Mouse (Mus musculus) left cerebral cortex, postnatal 14 days (tissue): ENCODE results near the gene Cnot10. TPM values are rescaled to one million over a fixed set of nuclear protein-coding genes. Genes with fewer than 3 reads are reported as not detected.
"Not testable (repeated sequence)": the region's sequence is repeated elsewhere in the genome, so short reads cannot be mapped to it uniquely, and the experiment has no call there.

ENCODE experiments used
- DNase-seq, 2 experiments: peaks; one replicate each; pipeline ENCODE4 v3.0.0; 2021 to 2022; ENCODE audit warnings: low spot score in 2 of 2, mixed read lengths in 1 of 2
- intact Hi-C: fragments of 180-260 bp; cut with DNase I; formaldehyde crosslinking; loops from one replicate; pipeline ENCODE4 v1.15.1; 2025
- total RNA-seq, 2 experiments: library from RNA; stranded (reverse); gene quantifications; 2 replicates each; pipeline ENCODE4 v1.2.3; 2021

Gene Cnot10
- total RNA-seq, 2 experiments from 2014 or later = 49.7 to 50.5 TPM

DNA sequence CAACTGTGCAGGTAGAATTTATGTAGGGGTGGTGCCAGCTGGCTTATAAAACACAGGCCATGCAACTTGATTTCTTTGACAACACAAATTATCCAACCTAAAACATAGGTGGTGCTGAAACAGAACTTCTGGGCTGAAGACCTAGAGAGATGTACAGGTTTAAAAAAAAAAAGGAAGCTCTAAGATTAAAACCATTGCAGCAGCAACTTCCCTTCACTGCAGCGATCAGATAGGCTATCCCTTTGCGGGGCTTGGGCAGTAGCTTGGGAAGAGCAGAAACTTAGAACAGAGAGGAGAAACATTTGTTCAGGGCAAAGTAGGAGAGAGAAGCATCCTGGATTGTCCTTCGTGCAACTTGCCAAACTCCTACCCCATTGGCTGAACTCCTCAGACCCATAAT lies 16.7 kb upstream of the Cnot10 start:
- DNase-seq = no peak
- intact Hi-C loops = no loop called here

DNA sequence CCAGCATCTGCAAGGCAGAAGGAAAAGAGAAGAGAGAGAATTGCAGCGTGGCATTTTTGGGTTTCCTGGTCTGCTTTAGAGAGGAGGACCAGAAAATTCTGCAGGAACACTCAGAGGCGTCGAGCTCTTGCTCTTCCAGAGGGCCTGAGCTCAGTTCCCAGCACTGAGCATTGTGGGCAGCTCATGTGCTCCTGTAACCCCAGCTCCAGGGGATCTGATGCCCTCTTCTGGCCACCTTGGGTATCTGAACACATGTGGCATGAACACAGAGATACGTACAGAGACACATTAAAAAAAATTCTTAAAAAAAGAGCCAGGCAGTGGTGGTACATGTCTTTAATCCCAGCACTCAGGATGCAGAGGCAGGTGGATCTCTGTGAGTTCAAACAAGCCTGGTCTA lies 15.4 kb upstream of the Cnot10 start:
- no peak for DNase-seq
- intact Hi-C loops = no loop called here

DNA sequence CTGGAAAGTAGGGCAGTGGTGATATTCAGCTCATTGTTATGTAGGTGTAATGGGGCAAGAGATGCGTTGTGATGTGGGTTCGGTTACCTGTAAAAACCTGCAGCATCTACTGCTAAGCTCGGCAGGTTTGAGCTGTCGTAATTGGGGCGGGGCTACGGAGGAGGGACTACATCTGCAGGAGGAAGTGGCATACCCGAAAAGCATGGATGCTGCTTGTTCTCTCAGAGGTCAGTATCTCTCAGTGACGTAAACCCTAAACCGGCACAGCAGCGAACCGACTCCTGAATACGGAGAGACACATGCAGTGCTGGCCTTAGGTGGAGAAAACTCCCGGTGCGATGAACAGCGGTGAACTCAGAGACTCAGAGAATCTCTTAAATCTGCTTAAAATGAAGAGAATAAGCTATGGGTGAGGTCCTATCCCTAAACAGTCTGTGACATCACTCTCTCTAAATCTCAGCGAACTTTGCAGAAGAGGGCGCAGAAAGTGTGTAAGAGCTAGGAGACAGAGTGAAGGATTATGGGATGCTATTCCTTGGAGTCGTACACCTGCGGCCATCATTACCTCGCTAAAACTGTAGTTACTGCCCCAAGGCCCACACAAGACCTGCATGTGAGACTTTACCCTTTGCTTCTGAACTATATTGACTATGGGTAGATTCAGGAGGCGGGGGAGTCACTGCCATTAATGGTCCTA lies 11.1 kb upstream of the Cnot10 start:
- no peak for DNase-seq
- intact Hi-C loops = no loop called here

DNA sequence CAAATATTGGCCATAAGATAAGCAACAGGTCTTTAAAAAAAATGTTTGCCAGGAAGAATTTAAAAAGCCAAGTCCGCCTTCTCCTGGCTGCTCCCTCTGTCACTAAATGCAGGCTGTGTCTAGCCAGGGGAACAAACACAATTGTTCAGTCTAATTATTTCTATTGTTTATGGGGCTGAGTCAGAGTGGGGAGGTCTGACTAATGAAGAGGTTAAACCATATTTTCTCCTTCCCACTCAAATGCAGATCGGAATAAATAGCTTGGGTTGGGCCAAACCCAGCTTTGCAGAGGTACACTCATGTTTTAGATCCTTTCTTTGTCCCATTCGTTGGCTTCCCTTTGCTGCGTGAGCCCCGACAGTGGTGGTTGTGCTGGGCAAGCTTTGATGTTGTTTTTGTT lies 9.4 kb upstream of the Cnot10 start:
- intact Hi-C loops = loop anchor here (2.0 to 5.0 kb wide), 2 partner anchors 39 to 78 kb away; partner anchors contain the start of gene Dync1li1
- DNase-seq = no peak

DNA sequence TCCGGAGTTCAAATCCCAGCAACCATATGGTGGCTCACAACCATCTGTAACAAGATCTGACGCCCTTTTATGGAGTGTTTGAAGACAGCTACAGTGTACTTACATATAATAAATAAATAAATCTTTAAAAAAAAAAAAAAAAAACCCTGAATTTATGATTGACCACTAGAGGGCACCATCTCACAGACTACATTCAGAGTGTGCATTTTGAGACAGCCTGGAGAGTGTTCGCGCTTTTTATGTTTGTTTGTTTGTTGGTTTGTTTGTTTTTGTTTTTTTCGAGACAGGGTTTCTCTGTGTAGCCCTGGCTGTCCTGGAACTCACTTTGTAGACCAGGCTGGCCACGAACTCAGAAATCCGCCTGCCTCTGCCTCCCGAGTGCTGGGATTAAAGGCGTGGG lies 8.5 kb upstream of the Cnot10 start:
- DNase-seq = not testable (repeated sequence)
- intact Hi-C loops = loop anchor here (2.0 to 5.0 kb wide), 2 partner anchors 40 to 79 kb away; partner anchors contain the start of gene Dync1li1

DNA sequence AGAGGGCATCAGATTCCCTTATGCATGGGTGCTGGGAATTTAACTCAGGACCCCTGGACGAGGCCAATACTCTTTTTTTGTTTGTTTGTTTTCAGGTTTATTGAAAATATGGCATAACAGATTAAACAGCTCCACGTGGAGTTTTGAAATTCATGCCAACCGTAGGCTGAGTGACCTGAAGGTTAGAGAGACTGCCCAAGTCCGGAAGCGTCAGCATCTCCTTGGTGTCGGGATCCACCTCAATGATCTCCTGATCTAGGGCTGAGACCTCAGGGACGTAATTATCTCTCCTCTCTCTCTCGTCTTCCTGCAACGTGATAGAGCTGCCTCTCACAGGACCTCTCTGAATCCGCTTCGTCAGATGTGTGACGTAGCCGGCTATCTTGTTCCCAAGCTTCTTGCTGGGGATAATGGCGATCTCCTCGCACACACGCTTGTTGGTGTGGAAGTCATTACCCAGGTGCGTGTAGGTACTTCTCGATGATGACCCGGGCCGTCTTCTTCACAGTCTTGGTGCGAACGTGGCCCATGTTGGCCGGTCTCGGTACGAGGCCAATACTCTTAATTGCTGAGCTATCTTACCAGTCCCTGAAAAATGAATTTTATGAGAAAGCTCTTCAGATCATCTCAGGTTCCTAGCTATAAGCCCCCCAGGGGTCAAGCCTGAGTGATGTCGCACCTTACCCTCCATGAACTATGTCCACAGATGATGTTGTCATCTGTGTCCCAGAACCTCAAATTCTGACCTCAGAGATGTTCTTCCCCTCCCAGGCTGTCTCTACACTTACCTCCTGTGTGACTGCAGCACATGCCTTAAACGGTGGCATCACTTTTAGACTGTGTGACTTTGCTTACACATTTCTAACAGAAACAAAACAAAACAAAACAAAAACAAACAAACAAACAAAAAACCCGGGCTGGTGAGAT lies 7.8 kb upstream of the Cnot10 start:
- DNase-seq = no peak
- intact Hi-C loops = loop anchor here (2.0 to 5.0 kb wide), 2 partner anchors 41 to 80 kb away; partner anchors contain the start of gene Dync1li1

DNA sequence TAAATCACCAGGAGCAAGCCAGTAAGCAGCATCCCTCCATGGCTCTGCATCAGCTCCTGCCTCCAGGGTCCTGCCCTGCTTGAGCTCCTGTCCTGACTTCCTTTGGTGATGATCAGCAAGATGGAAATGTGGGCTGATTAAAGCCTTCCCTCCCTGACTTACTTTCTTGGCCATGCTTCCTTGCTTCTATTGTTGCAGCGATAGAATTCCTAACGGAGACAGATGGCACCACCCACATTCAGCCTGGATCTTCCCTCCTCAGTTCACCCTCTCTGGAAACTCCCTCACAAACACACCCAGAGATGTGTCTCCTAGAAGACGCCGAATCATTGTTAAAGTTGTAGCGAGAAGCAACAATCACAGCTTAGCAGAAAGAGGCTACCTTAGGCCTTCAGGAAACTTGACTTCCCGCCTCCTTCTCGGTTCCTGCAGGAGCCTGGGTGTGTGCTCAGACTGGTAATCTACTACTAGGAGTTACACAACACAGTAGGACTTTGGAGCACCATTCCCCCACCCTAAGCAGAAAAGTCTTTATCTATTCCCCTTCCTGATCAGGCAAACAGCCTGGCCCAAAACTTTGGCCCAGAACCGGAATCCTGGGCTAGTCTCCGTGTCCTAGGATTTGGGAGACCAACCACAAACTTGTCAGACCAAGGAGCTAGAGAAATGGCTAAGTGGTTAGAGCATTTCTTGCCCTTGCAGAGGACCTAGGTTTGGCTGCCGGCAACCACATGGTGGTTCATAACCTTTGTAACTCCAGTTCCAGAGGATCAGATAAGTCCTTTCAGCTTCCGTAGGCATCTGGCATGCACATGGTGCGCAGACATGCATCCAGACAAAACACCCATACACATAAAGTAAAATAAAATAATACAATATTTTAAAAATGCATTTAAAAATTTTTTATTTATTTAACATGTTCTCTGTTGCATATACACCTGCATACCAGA lies 6.8 kb upstream of the Cnot10 start:
- intact Hi-C loops = loop anchor here (5.0 kb wide), 1 partner anchor 80 kb away; no protein-coding TSS in a partner anchor
- peak; percentile 69 to 75 for DNase-seq

DNA sequence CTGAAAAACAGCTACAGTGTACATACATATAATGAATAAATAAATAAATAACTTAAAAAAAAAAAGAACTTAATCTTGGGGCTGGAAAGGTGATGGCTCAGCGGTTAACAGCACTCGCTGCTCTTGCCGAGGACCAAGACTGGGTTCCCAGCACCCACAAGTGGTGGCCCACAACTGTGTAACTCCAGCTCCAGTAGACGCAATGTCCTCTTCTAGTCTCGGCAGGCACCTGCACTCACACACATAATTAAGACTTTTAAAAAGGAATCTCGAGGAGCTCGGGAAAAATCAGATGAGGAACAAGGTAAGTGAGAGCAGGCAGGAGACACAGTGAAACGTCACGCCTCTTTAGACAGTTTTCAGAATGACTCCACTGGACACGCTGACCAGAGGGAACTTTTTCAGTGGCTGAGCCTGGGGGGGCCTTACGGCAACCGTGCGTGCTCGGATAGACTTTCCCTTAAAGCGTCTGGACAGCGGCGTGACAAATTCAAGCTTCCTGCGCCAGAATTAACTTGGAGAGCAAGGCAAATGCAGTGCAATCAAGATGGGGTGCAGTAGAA lies 717 bp downstream of the Cnot10 start:
- no peak for DNase-seq
- intact Hi-C loops = no loop called here

DNA sequence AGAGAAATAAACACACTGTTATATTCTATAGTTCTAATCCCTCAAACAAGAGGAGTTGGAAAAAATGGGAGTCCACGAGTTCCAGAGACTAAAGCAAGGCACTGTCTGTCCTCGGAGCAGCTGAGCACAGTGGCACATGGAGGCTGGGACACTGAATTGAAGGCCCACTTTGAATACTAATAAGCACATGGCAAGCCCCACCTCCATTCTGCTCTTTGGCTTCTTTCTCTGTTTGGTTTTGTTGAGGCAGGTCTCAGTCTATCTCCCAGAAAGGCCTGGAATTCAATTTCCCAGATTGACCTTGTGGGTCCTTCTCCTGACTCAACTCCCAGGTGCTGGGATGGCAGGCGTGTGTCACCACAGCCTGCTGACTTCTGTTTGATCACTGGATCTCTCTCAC lies 3.2 kb downstream of the Cnot10 start:
- intact Hi-C loops = no loop called here
- no peak for DNase-seq

DNA sequence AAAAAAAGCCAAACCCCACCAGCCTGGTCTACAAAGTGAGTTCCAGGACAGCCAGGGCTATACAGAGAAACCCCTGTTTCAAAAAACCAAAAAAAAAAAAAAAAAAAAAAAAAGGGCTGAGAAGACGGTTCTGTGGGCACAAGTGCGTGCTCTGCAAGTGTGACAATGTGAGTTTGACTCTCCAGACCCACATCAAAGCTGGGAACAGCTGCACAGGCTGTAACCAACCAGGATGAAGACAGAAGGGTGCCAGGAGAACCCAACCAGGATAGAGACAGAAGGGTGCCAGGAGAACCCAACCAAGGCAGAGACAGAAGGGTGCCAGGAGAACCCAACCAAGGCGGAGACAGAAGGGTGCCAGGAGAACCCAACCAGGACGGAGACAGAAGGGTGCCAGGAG lies 3.8 kb downstream of the Cnot10 start:
- no peak for DNase-seq
- intact Hi-C loops = no loop called here

DNA sequence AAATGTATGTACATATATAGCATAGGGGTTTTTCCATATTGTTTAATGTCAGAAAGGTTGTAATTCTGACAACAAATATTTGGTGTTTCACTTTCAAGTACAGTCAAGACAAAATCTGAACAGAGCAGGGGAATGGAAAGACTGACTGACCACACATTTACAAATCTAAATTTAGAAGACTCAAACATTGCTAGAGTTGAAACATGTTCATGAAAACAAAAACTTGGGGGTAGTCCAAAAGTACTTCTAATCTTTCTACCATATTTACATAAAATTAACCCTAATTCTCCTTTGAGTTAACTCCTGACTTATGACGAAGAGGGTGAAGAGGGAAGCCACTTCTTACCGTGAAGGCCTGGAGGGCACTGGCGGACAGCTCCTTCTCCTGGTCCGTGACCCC lies 7.7 kb downstream of the Cnot10 start:
- DNase-seq = no peak
- intact Hi-C loops = no loop called here

DNA sequence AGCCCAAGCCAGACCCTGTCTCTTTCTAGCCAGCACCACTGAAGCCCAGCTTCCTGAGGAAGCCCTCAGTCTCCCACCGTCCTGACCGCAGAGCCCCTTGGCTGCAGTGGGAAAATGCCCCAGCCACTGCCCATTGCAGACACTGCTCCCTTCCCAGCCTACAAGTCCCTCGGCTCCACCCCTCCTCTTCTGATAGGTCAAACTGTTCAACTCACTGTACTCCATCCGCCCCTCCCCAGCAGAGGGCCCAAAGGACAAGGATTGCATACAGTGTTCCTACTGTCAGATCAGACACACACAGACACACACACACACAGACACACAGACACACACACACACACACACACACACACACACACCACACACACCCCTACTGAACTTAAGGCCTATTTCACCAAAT lies 13.3 kb downstream of the Cnot10 start:
- intact Hi-C loops = no loop called here

DNA sequence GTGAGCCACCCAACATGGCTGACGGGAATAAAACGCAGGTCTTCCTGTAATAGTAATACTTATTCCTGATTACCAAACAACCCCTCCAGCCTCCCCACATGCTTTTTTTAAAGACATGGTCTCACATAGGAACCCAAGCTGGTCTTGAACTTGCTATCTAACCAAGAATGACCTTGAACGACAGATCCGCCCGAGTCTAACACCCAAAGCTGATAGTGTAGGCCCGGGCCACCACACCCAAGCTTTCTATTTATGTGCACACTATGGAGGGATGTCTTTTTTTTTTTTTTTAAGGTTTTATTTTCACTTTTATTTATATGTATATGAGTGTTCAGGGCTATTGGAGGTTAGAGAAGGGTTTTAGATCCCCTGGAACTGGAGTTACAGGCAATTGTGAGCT lies 15.8 kb downstream of the Cnot10 start:
- no peak for DNase-seq
- intact Hi-C loops = no loop called here

More for the DNA sequence above, 13.3 kb downstream of the Cnot10 start:
- no peak for DNase-seq

DNA sequence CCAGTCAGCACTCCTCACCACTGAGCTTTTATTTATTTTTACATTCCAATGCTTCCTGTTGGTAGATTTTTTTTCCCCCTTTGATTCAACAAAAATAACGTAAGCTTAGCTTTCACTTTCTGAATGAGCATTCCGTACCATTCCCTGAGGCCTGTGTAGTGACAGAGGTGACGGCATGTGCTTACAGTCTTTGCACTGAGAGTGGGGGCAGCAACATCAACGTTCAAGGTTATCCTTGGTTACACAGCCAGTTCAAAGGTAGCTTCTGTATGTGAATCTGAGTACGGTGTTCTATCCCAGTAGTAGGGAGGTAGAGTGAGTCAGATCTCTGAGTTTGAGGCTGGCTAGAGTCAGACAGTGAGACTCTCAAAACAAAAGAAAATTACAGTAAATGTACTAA lies 18.8 kb downstream of the Cnot10 start:
- intact Hi-C loops = no loop called here
- DNase-seq = no peak

DNA sequence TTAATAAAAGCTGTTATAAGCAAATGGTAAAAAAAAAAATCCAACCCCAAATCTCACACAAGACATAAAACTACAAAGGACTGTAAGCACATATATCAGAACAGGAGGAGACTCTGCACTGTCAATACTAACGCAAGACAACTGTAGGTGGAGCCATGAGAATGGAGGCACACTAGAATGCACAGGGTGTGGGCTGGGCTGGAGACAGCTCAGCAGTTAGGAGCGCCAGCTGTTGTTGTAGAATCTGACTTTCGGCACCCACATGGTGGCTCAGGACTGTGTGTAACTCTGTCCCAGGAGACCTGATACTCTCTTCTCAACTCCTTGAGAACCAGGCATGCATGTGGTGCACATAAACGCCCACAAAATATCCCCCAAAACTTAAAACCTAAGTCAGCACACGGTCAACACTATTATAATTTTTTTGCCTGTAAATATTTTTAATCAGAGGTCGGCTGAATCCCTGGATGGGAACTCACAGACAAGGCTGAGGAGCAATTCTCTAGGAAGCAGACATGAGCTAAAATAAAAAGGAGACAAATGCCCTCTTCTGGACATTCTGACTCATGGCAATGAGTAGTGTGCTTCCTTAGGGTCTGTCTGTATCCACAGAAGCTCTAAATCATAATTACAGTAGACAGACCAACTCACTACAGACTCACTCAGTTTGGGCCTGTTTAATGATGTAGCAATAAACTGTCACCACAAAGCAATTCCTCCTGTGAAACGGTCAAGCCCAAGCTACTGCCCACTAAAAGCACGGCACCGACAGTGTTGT lies 25.6 kb downstream of the Cnot10 start:
- DNase-seq = no peak
- intact Hi-C loops = no loop called here

DNA sequence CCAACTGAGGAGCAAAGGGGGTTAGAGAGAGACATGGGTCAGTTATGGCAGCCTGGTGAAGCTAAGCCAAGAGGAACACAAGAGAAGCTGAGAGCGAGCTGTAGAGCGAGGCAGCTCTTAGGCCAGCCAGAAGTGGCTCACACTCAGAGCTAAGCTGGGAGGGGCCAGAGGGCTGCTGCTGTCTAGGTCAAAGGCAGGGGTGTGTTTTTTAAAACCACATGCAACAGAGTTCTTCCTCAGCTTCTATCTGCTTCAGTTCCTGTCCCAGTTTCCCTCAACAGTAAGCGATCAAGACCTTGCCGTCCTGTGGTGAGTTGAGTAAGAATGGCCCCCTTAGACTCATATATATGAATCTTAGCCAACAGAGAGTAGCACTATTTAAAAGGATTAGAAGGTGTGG lies 27.0 kb downstream of the Cnot10 start:
- intact Hi-C loops = no loop called here
- no peak for DNase-seq

DNA sequence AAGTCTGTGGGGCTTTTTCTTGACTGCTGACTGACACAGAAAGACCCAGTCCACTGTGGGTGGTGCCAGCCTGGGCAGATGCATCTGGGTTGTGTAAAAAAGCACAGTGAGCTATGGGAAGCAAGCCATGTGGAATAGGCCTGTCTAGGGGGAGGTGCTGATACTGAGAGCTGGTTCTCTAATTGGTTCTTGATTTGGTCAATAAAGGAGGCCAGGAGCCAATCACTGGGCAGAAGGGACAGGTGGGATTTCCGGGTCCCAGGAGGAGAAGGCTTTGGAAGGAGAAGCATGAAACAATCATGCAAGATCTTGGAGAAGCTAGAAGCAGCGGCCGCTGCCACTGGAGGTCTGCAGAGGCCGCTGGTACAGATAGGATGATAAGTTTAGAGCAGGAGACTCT lies 27.4 kb downstream of the Cnot10 start:
- no peak for DNase-seq
- intact Hi-C loops = no loop called here

DNA sequence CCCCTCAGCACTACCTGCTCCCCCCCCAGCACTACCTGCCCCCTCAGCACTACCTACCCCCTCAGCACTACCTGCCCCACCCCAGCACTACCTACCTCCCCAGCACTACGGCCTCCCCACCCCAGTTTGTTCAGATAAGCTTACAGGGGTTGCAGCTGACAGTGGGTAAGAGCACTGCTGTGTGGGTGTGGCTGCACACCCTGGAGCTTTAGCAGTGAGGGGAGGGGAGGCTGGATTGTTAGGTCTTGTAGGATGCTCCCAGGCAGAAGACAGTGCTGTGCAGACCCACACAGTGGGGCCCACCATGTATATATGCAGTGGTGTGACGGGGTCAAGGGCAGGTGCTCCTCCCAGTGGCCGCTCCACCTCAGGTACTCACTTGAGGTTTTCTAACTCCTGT lies 29.7 kb downstream of the Cnot10 start:
- no peak for DNase-seq
- intact Hi-C loops = no loop called here
